Mouse (Mus musculus) A20 (cell line): ENCODE measurements around the gene Inha.

Experiments used
- DNase-seq: peaks from one replicate; pipeline ENCODE4 v3.0.0-alpha.2; 2011; ENCODE audit warnings: low read depth, low spot score

Gene Inha

DNA sequence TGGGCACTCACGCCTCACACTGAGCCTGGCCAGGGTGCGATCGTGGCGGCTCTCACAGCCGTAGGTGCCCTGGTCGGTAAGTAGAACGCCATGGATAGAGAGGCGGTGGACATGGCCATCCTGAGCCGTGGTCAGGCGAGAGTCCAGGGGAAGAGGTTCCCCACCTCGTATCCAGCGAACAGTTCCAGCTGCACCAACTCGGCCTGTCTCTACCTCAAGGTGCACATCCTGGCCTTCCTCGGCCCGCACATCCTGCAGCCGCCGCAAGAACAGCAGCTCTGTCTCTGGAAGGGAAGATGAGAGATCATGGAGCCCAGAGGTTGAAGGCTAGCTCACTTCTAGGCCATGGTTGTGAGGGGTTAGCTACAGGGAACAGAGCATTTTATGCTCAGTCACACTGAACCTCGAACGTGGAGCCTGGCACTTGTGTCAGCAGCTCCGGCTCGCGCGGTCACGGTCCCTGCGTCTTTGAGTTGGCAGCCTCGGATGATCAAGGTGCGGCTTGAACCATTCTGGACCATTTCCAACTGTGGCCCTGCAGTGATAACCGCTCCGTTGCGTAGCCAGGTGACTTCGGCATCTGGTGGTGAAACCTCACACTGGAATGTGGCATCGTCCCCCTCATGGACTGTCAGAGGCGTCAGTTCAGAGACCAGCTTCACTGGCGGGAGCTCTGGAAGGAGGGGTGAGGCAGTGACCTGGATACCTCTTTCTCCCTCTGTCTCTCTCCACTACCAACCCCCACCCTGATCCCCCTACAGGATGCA lies 15.9 kb upstream of the Inha start:
- DNase-seq: no peak

DNA sequence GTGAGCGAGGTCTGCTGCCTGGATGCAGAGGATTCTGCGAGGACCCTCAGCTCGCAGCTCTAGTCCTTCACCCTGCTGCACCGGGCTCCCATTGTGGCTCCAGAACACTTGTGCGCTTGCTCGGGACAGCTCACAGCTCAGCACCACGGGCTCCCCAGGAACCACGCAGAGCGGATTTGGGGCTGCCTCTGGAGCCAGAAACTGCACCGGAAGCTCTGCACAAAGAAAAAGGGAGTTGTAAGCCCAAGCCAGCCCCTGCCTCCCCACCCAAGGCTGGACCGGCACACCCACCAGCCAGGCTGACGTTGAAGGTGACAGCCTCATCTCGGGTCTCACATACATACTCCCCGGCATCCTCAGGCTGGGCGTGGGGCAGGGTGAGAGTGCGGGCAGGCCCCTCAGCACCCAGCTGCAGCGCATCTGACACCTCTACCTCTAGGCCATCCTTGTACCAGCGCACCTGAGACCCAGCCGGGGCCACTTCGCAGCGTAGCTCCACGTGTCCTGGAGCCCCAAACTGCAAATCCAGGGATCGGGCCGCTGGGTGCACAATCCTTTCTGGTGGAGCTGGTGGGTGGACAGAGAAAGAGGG lies 14.2 kb upstream of the Inha start:
- DNase-seq: no peak

DNA sequence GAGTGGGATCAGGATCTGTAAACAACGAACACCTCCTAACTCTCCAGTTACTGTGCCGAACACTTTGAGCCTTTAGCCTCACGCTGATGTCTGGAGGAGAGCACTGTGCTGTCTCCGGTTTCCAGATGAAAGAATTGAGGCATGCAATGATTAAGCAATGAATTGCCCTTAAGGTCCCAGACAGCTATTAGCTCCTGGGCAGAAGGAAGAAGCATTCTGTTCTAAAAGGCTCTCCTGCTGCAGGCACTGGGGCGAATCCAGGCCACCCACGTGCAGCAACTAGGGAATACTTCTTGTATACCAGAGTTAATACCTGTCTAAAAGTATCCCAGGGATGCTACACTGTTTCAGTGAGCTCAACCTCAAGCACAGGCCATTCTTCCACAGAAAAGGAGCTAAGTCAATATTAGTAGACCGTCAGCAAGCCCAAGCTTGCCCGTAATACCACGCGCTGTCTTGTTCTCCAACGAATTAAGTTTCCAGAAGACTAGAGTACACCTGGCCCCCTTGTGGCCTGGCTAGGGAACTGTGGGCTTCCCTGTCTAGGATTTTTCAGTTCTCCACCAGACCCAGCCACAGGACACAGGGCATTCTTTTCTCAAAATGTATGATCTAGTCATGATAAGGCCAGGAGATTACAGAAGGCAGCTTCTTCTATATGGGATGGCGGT lies 11.9 kb upstream of the Inha start:
- DNase-seq: peak; percentile 46

DNA sequence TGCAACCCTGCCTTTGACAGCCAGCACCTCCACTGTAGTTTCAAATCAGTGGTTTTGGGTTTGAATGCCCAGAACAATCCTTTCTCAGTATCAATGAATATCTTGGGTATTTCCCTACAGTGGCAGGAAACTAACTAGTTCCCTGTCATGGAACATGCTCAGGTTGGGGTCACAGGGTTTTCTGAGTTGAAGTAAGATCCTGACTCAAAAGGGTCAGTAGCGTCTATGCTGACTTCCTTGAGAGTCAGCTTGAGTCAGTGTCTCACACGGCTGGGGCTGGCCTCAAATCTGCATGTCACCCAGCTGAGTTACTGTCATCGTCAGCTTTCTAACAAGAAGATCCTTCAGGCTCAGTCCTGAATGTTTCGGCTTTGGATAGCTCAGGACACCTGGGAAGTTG lies 8.0 kb upstream of the Inha start:
- DNase-seq: no peak

DNA sequence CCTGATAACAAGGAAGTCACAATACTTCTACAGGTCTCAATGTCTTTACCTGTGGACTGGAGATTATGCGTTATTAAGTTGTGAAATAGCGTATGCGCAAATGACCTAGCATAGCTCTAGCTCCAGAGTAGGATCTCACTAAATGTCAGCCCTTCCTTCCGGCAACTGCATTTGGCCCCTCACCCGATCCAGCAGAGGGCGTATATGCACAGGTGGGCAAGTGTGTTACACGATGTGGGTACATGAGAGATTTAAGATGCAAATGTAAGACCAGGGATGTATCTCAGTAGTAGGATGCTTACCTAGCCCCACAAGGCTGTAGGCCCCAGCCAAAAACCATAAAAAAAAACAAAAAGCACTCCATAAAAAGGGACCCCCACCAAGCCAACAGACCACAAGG lies 7.4 kb upstream of the Inha start:
- DNase-seq: peak; percentile 47

DNA sequence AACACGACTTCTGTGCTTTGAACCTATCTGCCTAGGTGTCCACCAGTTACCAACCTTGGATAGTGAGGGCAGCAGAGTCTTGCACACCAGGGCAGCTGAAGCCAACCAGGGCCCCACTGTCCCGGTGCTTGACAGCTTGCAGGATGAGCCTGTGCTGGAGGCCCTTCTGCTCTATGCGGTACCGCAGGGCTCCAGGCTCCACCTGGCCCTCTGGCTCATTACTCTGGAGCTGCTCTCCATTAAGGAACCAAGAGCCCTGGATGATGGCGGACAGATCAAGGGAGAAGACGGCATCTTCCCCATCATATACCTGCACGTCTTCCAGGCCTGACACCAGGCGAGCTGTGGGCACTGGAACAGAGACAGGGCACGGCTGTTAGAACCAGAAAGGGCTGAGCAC lies 5.0 kb upstream of the Inha start:
- no peak for DNase-seq

DNA sequence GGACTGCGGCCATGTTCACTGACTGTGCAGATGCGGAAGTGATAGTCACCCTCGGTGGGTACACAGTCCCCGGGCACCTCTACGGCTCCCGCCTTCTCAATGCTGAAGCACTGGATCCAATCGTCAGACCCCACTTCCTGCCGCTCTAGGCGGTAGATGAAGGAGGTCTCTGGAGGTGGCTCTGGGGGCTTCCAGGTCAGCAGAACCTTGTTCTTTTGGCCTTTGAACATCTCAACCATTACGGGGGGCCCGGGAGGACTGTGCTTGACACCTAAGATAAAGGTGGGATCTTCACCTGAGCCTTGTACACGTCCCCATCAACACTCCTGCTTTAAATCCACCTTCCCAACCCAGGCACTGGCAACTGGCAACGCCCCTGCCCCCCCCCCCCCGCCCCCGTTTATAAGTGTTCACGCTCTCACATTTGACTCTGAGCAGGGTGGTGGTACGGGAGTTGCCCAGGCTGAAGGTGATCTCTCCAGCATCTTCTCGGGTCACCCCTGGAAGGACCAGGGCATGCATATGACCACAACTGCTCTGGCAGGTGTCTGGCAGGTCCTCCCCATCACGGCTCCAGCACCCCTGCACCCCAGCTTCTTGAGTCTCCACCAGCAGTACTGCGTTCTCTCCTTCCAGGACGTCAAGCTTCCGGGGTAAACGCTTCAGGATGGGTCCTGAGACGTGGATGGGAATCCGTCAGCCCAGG lies 3.8 kb upstream of the Inha start:
- DNase-seq: no peak

DNA sequence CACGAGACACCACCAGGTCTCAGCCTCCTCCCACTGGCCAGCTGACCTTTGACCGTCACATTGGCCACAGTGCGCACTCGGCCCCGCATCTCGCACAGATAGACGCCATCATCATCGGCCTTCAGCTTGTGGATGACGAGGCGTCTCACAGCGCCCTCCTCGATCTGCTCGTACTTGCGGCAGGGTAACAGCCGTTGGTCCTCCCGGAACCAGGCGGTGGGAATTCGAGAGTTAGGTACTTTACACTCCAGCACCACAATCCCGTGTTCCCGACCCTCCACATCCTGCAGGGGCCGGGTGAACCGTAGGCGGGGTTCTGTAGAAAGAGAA lies 3.3 kb upstream of the Inha start:
- DNase-seq: no peak

DNA sequence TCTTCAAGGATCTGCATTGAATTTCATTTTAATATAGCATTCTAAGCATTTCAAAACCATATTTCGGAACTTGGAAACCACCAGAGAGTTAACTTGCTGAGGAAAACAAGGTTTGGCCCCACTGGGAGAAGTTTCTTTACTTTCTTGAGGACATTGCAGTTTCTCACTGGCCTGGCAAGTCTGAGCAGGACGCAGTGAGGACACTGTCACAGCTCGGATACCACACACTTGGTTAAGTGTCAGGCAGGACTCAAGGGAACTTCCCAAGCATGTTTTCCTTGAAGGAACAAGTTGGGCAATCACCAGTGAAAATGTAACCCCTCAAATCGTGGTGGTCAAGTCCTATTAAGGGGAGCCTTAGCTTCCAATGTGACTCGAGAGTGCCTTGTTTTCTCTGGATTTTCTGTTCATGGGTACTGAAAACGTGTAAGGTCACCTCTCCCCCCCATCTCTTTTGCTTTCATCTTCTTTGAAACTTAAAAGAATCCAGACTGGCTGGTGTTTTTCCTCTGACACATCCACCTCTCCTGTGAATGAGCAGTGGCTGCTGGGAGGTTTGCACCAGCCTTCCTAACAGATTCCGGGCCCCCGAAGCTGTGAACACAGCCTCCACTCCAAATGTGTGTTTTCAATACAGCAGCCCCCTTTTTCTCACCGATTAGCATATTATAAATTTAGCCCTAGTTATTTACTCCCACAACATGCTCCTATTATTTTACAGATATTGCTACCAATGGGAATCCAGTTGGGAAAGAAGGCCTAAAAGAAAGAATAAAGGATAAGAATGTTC lies 2.4 kb upstream of the Inha start:
- DNase-seq: no peak

DNA sequence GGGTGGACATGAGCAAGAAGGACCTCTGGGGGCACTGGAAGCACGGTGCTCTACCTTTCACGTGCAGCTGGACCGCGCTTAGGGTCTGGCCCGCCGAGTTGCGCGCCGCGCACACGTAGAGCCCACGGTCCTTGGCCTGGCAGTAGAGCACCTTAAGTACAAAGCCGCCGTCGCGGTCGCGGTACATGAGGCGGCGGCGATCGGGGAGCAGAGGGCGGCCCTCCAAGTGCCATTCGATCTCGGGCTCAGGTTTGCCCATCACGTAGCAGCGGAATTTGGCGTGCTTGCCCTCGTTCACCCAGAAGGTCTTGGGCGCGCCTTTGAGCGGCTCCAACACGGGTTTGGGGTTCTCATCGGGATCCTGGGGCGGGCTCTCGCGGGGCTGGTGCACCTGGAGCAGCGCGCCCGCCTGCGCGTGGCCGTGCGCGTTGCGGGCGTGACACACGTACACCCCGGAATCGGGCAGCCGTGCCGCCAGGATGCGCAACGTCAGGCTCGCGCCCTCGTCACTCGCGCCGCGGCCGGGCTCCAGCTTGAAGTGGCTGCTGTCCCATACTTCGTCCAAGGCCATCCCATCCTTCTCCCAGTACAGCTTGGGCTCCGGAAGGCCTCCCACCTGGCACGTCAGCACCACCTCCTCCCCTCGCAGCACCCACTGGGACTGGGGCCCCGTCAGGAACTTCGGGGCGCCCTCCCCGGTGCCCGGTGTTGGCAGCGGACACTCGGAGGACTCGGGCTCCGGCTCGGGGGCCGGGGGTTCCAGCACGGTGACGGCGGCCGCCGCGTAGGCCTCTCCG lies 1.5 kb upstream of the Inha start:
- DNase-seq: no peak

DNA sequence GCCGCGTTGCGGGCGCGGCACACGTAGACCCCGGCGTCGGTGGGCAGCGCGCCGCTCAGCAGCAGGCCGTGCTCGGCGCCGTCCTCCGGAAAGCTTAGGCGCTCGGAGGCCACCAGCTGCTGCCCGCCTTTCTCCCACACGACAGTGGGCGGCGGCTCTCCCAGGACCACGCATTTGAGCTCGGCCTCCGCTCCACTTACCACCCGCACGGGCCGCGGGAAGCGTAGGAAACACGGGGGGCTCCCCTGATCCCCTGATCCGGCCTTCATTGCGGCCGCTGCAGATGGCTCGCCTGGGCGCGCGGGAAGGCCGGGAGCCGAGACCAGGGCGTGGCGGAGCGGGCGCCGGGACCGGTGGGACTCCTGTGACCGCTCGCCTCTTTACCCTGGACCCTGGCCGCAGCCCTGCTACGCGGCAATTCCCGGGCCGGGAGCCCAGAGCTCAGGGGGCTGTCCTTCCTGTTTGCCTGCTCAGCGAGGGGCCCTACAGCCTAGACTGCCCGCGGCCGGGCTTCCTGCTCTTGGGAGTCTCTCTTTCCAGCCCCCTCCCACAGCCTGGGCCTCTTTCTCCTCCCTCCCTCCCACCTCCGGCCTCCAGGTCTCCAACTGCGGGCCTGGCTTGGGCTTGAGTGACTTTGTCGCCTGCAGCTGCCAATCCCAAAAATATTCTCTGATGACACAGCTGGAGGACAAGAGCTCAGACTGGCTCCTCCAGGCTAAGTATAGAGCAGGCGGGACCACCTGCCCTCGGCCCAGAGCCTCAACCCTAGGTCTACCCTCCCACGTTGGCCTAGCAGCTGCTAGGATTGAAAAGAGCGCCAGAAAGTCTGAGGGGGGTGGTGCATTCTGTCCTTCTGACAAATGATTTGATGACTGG lies 683 bp upstream of the Inha start, which contains the start of gene Obsl1:
Gene Obsl1, minus strand, starts transcription at position 497 of the 876 bp plus-strand sequence.
- DNase-seq: no peak

DNA sequence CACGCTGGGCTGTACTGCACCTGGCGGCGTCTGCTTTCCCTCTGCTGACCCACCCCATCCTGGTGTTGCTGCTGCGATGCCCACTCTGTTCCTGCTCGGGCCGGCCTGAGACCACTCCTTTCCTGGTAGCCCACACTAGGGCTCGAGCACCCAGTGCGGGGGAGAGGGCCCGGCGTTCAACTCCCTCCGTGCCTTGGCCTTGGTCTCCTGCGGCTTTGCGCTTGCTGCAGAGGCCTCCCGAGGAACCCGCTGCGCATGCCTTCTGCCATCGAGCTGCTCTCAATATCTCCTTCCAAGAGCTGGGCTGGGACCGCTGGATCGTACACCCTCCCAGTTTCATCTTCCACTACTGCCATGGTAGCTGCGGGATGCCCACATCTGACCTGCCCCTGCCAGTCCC lies 2.7 kb downstream of the Inha start:
- no peak for DNase-seq

DNA sequence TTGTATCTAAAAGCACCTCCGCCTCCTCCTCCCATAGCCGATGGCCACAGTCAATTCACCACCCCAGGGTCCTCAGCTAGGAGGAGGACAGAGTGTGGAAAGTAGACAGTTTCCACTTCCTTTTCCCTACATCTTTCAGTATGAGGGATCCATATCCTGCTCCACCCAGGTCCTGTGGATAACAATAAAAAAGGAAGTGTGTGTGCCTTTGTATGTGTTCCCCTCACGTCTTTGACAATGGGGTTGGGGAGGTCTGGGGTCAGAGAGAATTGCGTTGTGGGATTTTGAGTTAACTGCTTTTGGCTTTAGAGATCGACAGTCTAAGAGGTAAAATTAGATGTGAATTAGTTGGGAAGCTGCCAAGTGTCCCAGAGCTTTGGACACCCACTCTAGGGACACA lies 3.3 kb downstream of the Inha start:
- no peak for DNase-seq

DNA sequence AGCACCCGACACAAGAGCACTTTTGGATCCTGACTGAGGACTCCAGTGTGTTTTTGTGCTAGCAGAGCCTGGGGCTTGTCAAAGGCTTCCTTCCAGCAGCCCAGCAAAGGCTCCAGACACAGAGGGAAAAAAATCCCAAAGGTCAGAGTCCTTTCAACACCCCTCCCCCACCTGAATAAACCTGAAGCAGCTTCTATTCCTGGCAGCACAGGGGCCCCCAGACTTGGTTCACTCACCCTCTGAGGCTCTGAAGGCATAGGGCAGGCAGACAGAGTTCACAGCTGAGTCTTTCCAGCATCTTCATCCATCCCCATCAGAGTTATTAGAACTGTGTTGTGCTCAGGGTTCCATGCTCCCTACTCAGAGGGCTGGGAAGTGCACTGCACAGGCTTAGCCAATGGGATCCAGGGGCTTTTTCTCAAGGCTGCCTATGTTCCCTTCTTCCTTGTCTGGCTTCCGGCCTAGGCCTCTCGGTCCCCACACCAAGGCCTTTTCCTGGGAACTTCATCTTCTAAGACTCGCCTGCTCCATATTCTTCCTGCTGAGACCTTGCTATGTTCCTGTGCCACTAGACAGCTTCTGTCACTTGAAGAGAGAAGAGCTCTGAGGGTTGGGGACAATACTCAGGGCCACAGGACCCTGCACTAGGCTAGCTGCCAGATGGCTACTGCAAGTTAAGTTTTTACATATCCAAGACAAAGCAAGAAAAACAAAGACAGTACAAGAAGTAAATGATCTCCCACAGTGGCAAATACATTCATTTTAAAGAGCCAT lies 4.7 kb downstream of the Inha start:
- DNase-seq: no peak

DNA sequence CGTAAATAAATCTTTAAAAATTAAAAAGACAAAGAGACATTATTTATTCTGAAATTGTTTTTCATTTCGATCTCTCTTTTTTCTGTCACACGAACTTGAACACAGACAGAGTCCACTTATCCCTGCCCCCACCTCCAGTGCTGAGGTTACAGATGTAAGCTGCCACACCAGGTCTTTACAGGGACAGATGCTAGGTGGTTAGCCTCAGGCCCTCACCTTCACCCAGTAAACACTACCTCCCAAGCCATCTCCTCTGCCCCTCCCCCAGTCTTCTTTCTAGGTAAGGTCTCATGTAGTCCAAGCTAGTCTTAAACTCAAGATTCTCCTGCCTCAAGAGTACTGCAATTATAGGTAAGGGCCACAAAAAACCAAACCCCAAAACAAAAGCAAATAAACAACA lies 5.7 kb downstream of the Inha start:
- no peak for DNase-seq

DNA sequence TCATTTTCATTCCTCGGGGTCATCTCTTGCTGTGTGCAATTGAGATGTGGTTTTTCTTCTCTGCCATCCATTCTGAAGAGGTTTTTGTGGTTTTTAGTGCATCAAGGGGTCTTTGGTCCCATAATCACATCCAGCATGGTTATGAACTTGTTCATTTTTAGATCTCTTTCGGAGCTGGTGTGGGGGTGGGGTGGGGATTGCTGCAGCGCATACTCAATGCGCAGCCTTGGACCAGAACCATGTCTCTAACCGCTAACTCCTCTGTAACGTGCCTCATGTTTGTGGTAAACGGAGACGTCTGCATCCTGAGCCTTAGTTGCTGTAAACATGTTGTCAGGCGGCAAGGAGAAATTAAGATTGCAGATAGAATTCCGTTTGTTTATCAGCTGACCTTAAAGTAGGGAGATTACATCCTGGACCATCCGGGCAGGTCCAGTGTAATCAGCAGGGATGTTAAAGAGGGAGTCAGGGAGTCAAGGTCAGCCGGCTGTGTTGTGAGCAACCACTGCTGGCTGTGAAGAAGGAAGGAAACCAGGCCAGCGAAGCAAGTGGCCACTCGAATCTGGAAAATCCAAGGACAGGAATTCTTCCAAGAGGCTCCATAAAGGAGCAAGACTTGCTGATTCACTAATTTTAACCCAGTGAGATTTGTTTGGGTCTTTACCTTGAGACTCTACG lies 10.0 kb downstream of the Inha start:
- no peak for DNase-seq

DNA sequence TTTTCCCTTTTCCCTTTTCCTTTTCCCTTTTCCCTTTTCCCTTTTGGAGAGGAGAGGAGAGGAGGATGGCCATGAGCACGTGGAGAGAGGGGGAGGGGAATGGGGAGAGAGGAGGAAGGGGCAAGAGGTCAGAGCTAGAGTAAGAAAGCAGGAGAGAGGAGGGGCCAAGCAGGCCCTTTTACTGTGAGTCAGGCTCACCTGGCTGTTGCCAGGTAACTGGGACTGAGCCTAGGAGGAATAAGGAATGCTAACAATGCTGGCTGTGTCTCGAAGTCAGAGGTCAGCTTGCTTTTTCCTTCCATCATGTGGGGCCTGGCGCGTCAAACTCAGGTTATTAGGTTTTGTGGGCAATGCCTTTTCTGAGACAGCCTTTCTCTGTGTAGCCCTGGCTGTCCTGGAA lies 11.1 kb downstream of the Inha start:
- no peak for DNase-seq

DNA sequence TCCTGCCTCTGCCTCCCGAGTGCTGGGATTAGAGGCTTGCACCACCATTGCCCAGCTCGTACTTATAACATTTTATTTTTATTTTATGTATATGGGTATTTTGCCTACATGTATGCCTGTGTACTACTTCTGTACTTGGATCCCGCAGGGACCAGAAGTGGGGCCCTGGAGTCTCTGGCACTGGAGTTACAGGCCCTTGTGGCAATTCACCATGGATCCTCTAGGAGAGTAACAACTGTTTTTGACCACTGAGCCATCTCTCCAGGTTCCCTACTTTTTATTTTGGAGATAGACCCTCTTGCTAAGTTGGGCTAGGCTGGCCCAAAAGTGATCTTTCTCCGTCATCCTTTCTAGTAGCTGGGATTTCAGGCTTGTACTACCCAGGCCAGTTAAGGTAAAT lies 11.6 kb downstream of the Inha start:
- DNase-seq: no peak

DNA sequence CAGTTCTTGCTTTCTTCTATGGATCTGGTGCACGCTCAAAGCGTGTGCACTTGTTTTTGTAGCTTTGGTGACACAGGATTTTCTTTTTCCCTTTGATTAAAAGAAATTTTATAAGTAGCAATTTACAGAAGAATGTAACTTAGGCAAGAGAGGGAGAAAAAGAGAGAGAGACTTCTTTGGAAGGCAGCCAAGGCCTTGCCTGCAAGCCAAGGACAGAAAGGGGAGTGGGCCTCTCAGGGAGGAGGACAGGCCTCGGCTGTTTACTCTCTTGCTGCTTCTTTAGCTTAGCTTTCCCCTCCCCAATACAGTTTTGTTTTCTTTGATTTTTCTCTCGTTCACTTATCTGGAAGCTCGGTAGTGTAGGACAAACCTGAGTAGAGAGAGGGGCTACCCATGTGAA lies 12.7 kb downstream of the Inha start:
- DNase-seq: no peak
